Mouse (Mus musculus): ENCODE results near the gene Kri1. TPM values are rescaled to one million over a fixed set of nuclear protein-coding genes. Genes with fewer than 3 reads are reported as not detected.

The Kri1 gene
- polyA plus RNA-seq, 1 experiment = not detected

DNA sequence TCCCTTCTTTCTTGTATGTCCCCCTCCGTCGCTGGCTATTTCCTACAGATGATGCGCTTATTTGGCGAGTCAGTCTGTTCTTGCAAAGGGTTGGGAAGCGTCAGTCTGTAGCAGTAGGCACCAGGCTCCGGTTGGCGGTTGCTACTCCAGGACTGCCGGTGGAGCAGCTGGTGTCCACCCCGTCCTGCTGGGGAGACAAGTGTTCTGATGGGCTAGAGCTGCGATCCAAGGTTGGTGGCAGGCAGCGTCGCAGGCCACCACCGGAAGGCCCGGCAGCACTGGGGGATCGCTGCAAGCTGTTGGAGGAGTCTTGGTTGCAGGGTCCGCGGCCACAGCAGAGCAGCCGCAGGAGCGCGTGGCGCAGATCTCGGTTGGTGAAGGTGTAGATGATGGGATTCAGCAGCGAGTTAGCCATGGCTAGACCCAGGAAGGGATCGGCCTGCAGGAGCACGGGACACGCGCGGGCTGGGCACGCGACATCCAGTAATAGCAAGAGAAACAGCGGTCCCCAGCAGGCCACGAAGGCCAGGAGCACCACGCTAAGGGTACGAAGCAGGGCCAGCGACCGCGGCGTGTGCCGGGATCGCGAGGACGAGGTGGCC, 43.8 kb downstream of the Kri1 start:
- Histone ChIP-seq H3K4me1 (ENCODE audit: control insufficient read depth, insufficient read depth, low read length) (peaks cover 18% of the 10 kb centered on the region), H3K4me3 (ENCODE audit: insufficient read depth, low read depth, low read length) (peak overlapping the region; percentile 44), H3K27ac (ENCODE audit: insufficient read depth, low read depth, low read length) (no peak overlapping the region)
- WGBS = 10% methylated on average over 42 of the region's 42 CpGs
- TF ChIP-seq POLR2A (IDR thresholded peaks at IDR 0.05; ENCODE audit: insufficient read depth, low read depth, low read length) (no peak), CTCF (IDR thresholded peaks at IDR 0.05; ENCODE audit: insufficient read depth, low read depth, low read length) (no peak)

DNA sequence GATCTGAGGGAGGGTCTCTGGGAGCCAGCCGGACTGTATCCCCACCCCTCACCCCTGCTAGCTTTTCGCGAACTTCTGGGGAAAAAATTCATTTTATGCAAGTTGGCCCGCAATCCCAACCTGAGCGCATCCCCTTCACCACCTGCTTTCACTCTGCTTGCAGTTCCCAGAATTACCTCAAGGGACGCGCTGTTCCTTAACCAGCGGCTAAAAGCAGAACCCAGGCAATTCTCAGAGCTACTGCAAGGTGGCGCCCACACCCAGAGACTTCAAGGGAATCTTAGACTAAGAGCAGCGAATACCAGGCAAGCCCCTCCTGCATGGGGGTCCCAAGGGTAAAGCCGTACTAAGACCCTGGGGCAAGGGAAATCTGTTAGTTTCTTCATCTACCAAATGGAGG, 46.4 kb downstream of the Kri1 start:
- TF ChIP-seq POLR2A (IDR thresholded peaks at IDR 0.05; ENCODE audit: insufficient read depth, low read depth, low read length) (no peak), CTCF (IDR thresholded peaks at IDR 0.05; ENCODE audit: insufficient read depth, low read depth, low read length) (peak; percentile 78)
- H3K4me3 ChIP-seq (ENCODE audit: insufficient read depth, low read depth, low read length) = no peak overlapping the region
- WGBS = 3% methylated on average over 11 of the region's 11 CpGs
- peaks cover 23% of the 10 kb centered on the region for H3K4me1 ChIP-seq (ENCODE audit: control insufficient read depth, insufficient read depth, low read length)
- H3K27ac ChIP-seq (ENCODE audit: insufficient read depth, low read depth, low read length) = no peak overlapping the region

DNA sequence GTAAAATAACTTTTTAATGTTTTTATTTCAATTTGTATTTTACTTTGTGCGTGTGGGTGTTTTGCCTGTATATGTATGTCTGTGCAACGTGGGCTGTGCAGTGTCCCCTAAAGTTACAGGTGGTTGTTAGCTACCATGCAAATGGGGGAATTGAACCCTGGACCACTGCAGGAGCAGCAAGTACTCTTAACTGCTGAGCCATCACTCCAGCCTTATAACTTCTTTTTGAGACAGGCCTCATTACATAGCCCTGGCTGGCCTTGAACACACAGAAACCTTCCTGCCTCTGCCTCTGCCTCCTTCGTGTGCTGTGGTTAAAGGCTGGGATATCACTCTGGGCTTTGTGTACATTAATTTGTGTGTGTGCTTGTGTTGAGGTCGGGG, 48.3 kb downstream of the Kri1 start:
- WGBS = 28% methylated on average over 4 of the region's 4 CpGs
- H3K4me1 ChIP-seq (ENCODE audit: control insufficient read depth, insufficient read depth, low read length) = peaks cover 26% of the 10 kb centered on the region
- no peak for TF ChIP-seq CTCF (IDR thresholded peaks at IDR 0.05; ENCODE audit: insufficient read depth, low read depth, low read length)
- no peak for TF ChIP-seq POLR2A (IDR thresholded peaks at IDR 0.05; ENCODE audit: insufficient read depth, low read depth, low read length)
- H3K4me3 ChIP-seq (ENCODE audit: insufficient read depth, low read depth, low read length) = peak overlapping the region; percentile 85
- H3K27ac ChIP-seq (ENCODE audit: insufficient read depth, low read depth, low read length) = 0 out of 2 replicates have a peak overlapping the region, but pooled peaks have one; percentile 87

DNA sequence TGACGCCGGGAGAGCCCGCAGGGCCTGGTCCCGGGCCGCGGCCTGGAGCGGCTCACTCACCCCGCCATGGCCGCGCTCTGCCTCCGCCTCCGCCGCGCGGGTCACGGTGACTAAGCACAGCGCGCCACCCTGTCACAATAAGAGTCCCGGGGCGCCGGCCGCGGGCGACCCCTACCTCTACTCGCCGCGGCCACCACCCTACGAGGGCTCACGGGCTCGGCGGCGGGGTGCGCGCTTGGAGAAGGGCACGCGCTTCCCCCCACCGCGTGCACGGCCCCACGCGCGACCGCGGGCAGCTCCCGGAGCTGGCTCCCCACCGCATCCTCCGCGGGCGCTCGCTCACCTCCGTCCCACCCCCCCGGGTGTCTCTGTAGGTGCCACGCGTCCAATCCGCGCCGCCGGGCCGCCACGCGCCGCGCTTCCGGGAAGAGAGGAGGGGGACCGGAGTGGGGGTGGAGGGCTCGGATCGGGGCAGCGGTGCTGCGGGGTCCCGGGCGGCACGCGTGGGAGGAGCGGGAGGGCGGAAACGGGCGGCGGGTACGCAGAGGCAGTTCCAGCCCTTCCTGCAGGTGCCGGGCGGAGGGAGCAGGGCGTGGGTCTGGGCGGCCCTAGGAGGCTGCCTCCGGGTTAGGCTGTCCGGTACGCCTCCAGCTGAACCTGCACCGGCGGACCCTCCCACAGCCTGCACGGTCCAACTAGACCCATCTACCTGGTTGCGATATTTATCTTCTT, 48.9 kb downstream of the Kri1 start, which contains the start of gene Keap1:
Gene Keap1 (minus strand): TSS at position 629 of the 732 bp plus-strand sequence.
- Histone ChIP-seq H3K4me3 (ENCODE audit: insufficient read depth, low read depth, low read length) (peak within 1 kb of the TSS; percentile 85), H3K27ac (ENCODE audit: insufficient read depth, low read depth, low read length) (peak within 1 kb of the TSS; percentile 87), H3K4me1 (ENCODE audit: control insufficient read depth, insufficient read depth, low read length) (peaks cover 20% of the 10 kb centered on the region)
- 1% methylated on average over 90 of the region's 90 CpGs for WGBS
- TF ChIP-seq CTCF (IDR thresholded peaks at IDR 0.05; ENCODE audit: insufficient read depth, low read depth, low read length) (no peak), POLR2A (IDR thresholded peaks at IDR 0.05; ENCODE audit: insufficient read depth, low read depth, low read length) (peak; percentile 65)

DNA sequence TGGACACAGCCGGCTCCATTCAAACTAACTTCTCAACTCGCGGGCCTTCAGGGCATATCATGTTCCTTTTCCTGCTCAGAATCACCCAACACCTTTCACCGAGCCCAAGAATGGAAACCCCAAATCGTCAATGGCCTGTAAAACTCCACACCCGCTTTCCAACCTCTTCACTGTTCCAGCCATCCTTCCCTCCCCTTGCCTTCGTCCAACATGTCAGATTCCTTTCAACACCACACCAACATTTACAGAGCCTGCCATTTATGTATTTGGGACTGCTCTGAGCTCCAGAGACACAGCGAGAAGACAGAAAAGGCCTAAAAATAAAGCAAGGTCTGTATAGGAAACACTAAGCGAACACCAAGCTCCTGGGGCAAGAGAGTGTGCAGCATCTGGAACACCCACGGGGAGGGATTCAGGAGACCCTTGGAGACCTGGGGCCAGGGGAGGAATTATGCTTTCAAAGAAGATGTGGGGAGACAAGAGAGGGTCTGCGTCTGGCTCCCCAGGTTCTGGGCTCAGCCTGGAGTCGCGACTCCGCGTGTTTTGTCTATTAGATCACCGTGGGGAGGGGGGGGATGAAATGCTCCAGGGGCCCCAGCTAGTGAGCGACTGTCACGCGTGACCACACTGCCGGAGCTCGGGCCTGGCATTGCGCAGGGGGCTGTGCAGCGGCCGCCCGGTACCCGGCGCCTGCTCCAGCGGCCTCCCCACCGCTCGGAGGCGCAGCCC, 49.6 kb downstream of the Kri1 start:
- Histone ChIP-seq H3K4me1 (ENCODE audit: control insufficient read depth, insufficient read depth, low read length) (peaks cover 18% of the 10 kb centered on the region), H3K27ac (ENCODE audit: insufficient read depth, low read depth, low read length) (peak overlapping the region; percentile 87)
- WGBS = 1% methylated on average over 29 of the region's 31 CpGs

DNA sequence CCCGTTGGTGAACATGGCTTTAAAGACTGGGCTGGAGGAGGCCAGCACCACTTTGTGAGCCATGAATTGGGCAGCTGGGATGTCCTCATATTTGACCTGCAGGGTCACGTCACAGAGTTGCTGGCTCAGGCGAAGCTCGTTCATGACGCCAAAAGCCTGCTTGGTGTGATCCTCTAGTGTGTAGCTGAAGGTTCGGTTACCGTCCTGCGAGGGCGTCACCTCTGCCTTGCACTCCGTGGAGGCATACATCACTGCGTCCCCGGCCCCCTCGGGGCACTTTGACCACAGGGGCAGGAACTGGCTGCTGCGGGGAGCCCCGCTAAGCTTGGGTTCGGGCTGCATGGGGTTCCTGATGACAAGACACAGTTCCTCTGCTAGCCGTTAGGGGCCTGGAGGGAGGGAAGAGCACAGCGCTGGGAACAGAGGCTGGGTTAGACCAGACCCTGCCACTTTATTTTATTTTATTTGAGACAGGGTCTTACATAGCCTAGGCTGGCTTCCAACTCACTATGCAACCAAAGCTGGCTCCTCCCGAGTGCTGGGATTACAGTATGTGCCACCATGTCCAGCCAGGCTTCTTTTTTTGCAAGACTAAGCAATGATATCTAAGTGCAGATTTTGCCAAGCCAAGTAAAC, 50.3 kb downstream of the Kri1 start:
- no peak for TF ChIP-seq CTCF (IDR thresholded peaks at IDR 0.05; ENCODE audit: insufficient read depth, low read depth, low read length)
- no peak for TF ChIP-seq POLR2A (IDR thresholded peaks at IDR 0.05; ENCODE audit: insufficient read depth, low read depth, low read length)
- H3K27ac ChIP-seq (ENCODE audit: insufficient read depth, low read depth, low read length) = peak overlapping the region; percentile 87
- H3K4me3 ChIP-seq (ENCODE audit: insufficient read depth, low read depth, low read length) = peak overlapping the region; percentile 85
- peaks cover 18% of the 10 kb centered on the region for H3K4me1 ChIP-seq (ENCODE audit: control insufficient read depth, insufficient read depth, low read length)
- 10% methylated on average over 19 of the region's 19 CpGs for WGBS

More for the DNA sequence above, 49.6 kb downstream of the Kri1 start:
- H3K4me3 ChIP-seq (ENCODE audit: insufficient read depth, low read depth, low read length) = peak overlapping the region; percentile 85
- TF ChIP-seq CTCF (IDR thresholded peaks at IDR 0.05; ENCODE audit: insufficient read depth, low read depth, low read length) (no peak), POLR2A (IDR thresholded peaks at IDR 0.05; ENCODE audit: insufficient read depth, low read depth, low read length) (no peak)

DNA sequence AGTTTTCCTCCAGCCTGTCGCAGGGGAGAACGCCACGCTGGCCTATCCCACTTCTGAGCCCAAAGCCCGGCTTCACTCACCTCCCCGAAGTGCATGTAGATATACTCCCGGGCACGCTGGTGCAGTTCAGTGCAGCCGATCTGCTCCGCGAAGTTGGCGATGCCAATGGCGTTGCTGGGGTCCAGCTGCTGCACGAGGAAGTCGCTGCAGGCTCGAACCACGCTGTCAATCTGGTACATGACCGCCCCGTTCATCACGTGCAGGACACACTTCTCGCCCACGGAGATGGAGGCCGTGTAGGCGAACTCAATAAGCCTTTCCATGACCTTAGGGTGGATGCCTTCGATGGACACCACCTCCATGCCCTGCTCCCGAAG, 50.8 kb downstream of the Kri1 start:
- H3K4me3 ChIP-seq (ENCODE audit: insufficient read depth, low read depth, low read length) = peak overlapping the region; percentile 85
- WGBS = 76% methylated on average over 25 of the region's 25 CpGs
- H3K4me1 ChIP-seq (ENCODE audit: control insufficient read depth, insufficient read depth, low read length) = peaks cover 18% of the 10 kb centered on the region
- peak overlapping the region; percentile 9; the same call in 1 of the 2 replicates for H3K27ac ChIP-seq (ENCODE audit: insufficient read depth, low read depth, low read length)
- TF ChIP-seq CTCF (IDR thresholded peaks at IDR 0.05; ENCODE audit: insufficient read depth, low read depth, low read length) = no peak
- TF ChIP-seq POLR2A (IDR thresholded peaks at IDR 0.05; ENCODE audit: insufficient read depth, low read depth, low read length) = no peak

DNA sequence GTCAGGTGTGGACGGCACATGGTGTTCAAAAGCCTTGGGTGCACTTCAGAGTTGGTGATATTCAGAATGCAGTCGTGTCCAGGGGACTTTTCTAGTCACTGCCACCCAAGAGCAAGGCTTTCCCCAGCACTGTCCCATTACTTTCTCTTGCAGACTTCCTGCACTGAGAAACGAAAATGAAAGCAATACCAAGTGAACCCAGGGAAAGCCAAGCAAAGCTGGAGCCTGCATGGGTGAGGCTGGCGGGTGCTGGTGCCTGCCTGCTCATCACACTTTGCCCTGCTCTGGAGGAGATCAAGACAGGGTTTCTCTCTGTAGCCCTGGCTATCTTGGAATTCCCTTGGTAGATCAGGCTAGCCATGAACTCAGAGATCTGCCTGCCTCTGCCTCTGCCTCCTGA, 52.4 kb downstream of the Kri1 start:
- 86% methylated on average over 4 of the region's 4 CpGs for WGBS
- Histone ChIP-seq H3K27ac (ENCODE audit: insufficient read depth, low read depth, low read length) (no peak overlapping the region), H3K4me3 (ENCODE audit: insufficient read depth, low read depth, low read length) (no peak overlapping the region), H3K4me1 (ENCODE audit: control insufficient read depth, insufficient read depth, low read length) (peaks cover 18% of the 10 kb centered on the region)
- TF ChIP-seq POLR2A (IDR thresholded peaks at IDR 0.05; ENCODE audit: insufficient read depth, low read depth, low read length) (no peak), CTCF (IDR thresholded peaks at IDR 0.05; ENCODE audit: insufficient read depth, low read depth, low read length) (no peak)

Measured in olfactory bulb, adult 2 months (tissue).